Mouse (Mus musculus): ENCODE data around the gene Asphd2. TPM values are rescaled to one million over a fixed set of nuclear protein-coding genes. Genes with fewer than 3 reads are reported as not detected.

The Asphd2 gene
- polyA plus RNA-seq, 1 experiment = 6.7 TPM

DNA sequence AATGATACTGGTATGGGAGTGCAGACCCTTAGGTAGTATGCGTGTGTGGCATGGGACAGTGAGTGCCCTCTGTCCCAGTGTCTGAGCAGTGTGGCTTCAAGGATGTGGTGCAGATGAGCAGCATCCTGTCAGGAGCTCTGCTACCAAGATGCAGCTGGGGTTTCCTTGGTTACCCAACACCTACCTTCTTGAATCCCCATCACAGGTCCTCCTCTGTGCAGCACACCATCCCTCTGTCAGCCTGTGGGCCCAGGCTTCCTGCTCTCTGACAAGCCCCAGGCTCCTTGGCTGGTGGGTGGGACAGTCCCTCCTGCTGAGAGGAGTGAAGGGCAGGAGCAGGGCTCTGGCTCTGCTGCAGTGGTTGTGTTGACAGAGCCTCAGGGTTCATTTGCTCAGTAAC lies 17.3 kb downstream of the Asphd2 start:
- no peaks in the 10 kb centered on the region for H3K27me3 ChIP-seq (ENCODE audit: control insufficient read depth, insufficient read depth, low read length, poor library complexity, severe bottlenecking)
- H3K27ac ChIP-seq (ENCODE audit: insufficient read depth, low read length) = no peak overlapping the region

DNA sequence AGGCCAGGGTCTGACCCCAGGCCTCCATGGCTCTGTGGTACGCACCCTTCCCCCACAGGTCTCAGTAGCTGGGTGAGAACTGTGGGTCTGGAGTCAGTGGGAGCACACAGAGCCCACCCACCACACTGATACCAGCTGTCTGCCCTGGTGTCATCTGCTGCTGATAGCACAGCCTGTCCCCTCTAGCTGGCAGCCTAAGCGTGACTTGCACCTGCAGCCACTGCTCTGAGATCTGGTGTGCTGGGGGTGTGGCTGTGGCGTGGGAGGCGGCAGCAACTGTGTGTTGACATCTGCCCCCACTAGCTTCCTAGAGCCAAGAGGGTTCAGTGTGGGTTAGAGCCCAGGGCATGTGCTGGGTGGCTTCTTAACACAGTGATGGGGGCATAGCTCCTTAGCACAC lies 18.6 kb downstream of the Asphd2 start:
- TF ChIP-seq POLR2A (IDR thresholded peaks at IDR 0.05; ENCODE audit: insufficient read depth, low read length) = no peak
- Histone ChIP-seq H3K4me3 (ENCODE audit: low read depth, low read length) (no peak overlapping the region), H3K9ac (ENCODE audit: low read depth, poor library complexity, severe bottlenecking) (no peak overlapping the region), H3K27me3 (ENCODE audit: control insufficient read depth, insufficient read depth, low read length, poor library complexity, severe bottlenecking) (no peaks in the 10 kb centered on the region), H3K36me3 (ENCODE audit: control insufficient read depth, insufficient read depth, low read length, poor library complexity, severe bottlenecking) (no peaks in the 10 kb centered on the region), H3K4me1 (ENCODE audit: control insufficient read depth, insufficient read depth, low read length) (no peaks in the 10 kb centered on the region), H3K9me3 (replicated peaks; ENCODE audit: control insufficient read depth, insufficient read depth, low read length, poor library complexity, severe bottlenecking) (no peaks in the 10 kb centered on the region), H3K27ac (ENCODE audit: insufficient read depth, low read length) (no peak overlapping the region)

More for the DNA sequence above, 17.3 kb downstream of the Asphd2 start:
- no peak overlapping the region for H3K4me3 ChIP-seq (ENCODE audit: low read depth, low read length)
- no peak overlapping the region for H3K9ac ChIP-seq (ENCODE audit: low read depth, poor library complexity, severe bottlenecking)
- no peaks in the 10 kb centered on the region for H3K36me3 ChIP-seq (ENCODE audit: control insufficient read depth, insufficient read depth, low read length, poor library complexity, severe bottlenecking)
- no peaks in the 10 kb centered on the region for H3K4me1 ChIP-seq (ENCODE audit: control insufficient read depth, insufficient read depth, low read length)
- TF ChIP-seq POLR2A (IDR thresholded peaks at IDR 0.05; ENCODE audit: insufficient read depth, low read length) (no peak), EP300 (IDR thresholded peaks at IDR 0.05; ENCODE audit: insufficient read depth, low read depth, low read length) (no peak), CTCF (IDR thresholded peaks at IDR 0.05; ENCODE audit: low read depth, low read length) (no peak)
- no peaks in the 10 kb centered on the region for H3K9me3 ChIP-seq (replicated peaks; ENCODE audit: control insufficient read depth, insufficient read depth, low read length, poor library complexity, severe bottlenecking)

DNA sequence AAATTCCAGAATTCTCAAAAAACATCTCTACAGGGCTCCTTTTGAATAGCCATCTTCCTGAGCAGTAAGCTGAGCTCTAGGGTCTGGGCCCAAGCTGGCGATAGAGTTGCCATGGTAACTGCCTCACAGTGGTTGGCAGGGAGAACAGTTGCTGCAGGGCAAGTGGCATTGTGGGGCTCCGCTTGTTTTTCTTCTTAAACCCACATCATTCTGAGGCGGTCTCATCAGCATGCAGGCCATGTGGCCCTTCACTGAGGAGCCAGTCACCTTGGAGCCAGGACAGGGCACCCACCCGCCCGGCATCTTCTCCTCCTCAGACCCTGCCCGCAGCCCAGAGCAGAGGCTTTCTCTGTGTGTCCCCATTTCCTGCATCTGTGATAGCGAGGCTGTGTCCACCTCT lies 22.7 kb downstream of the Asphd2 start:
- Histone ChIP-seq H3K9me3 (replicated peaks; ENCODE audit: control insufficient read depth, insufficient read depth, low read length, poor library complexity, severe bottlenecking) (no peaks in the 10 kb centered on the region), H3K27ac (ENCODE audit: insufficient read depth, low read length) (no peak overlapping the region), H3K9ac (ENCODE audit: low read depth, poor library complexity, severe bottlenecking) (no peak overlapping the region), H3K27me3 (ENCODE audit: control insufficient read depth, insufficient read depth, low read length, poor library complexity, severe bottlenecking) (no peaks in the 10 kb centered on the region), H3K36me3 (ENCODE audit: control insufficient read depth, insufficient read depth, low read length, poor library complexity, severe bottlenecking) (no peaks in the 10 kb centered on the region), H3K4me1 (ENCODE audit: control insufficient read depth, insufficient read depth, low read length) (no peaks in the 10 kb centered on the region), H3K4me3 (ENCODE audit: low read depth, low read length) (no peak overlapping the region)
- TF ChIP-seq CTCF (IDR thresholded peaks at IDR 0.05; ENCODE audit: low read depth, low read length) (no peak), EP300 (IDR thresholded peaks at IDR 0.05; ENCODE audit: insufficient read depth, low read depth, low read length) (no peak), POLR2A (IDR thresholded peaks at IDR 0.05; ENCODE audit: insufficient read depth, low read length) (no peak)

DNA sequence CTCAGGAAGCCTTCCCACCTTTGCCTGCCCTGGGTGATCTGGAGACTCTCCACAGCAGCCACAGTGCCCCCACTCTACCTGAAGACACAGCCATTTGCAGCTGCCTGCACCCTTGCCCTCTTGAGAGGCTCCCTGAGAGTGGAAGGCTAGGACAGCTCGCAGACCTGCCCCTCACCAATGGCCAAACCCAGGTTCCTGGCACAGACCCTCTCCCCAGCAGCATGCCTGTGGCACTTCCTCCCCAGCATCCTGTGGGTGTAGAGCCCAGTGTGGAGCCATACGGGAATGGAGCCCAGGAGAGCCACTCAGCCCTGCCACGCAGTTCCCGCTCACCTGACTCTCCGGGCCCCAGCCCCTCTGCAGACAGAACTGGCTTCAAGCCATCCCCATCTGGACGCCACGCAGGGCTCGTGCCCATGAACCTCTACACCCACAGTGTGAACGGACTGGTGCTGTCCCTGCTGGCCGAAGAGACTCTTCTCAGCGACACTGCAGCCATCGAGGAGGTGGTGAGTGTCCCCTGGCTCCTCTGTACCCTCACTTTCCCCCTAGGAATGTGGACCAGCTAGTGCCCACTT lies 24.3 kb downstream of the Asphd2 start:
- Histone ChIP-seq H3K4me1 (ENCODE audit: control insufficient read depth, insufficient read depth, low read length) (no peaks in the 10 kb centered on the region), H3K36me3 (ENCODE audit: control insufficient read depth, insufficient read depth, low read length, poor library complexity, severe bottlenecking) (no peaks in the 10 kb centered on the region), H3K27me3 (ENCODE audit: control insufficient read depth, insufficient read depth, low read length, poor library complexity, severe bottlenecking) (no peaks in the 10 kb centered on the region), H3K4me3 (ENCODE audit: low read depth, low read length) (no peak overlapping the region), H3K9me3 (replicated peaks; ENCODE audit: control insufficient read depth, insufficient read depth, low read length, poor library complexity, severe bottlenecking) (no peaks in the 10 kb centered on the region), H3K9ac (ENCODE audit: low read depth, poor library complexity, severe bottlenecking) (no peak overlapping the region), H3K27ac (ENCODE audit: insufficient read depth, low read length) (no peak overlapping the region)
- no peak for TF ChIP-seq EP300 (IDR thresholded peaks at IDR 0.05; ENCODE audit: insufficient read depth, low read depth, low read length)
- no peak for TF ChIP-seq CTCF (IDR thresholded peaks at IDR 0.05; ENCODE audit: low read depth, low read length)
- no peak for TF ChIP-seq POLR2A (IDR thresholded peaks at IDR 0.05; ENCODE audit: insufficient read depth, low read length)

- H3K36me3 ChIP-seq (ENCODE audit: control insufficient read depth, insufficient read depth, low read length, poor library complexity, severe bottlenecking) = no peaks in the 10 kb centered on the region
- no peaks in the 10 kb centered on the region for H3K27me3 ChIP-seq (ENCODE audit: control insufficient read depth, insufficient read depth, low read length, poor library complexity, severe bottlenecking)
- no peak overlapping the region for H3K27ac ChIP-seq (ENCODE audit: insufficient read depth, low read length)
- no peak for TF ChIP-seq EP300 (IDR thresholded peaks at IDR 0.05; ENCODE audit: insufficient read depth, low read depth, low read length)
- no peak for TF ChIP-seq POLR2A (IDR thresholded peaks at IDR 0.05; ENCODE audit: insufficient read depth, low read length)
- no peak for TF ChIP-seq CTCF (IDR thresholded peaks at IDR 0.05; ENCODE audit: low read depth, low read length)
- H3K9me3 ChIP-seq (replicated peaks; ENCODE audit: control insufficient read depth, insufficient read depth, low read length, poor library complexity, severe bottlenecking) = no peaks in the 10 kb centered on the region
- no peak overlapping the region for H3K9ac ChIP-seq (ENCODE audit: low read depth, poor library complexity, severe bottlenecking)
- no peak overlapping the region for H3K4me3 ChIP-seq (ENCODE audit: low read depth, low read length)
- no peaks in the 10 kb centered on the region for H3K4me1 ChIP-seq (ENCODE audit: control insufficient read depth, insufficient read depth, low read length)
Measured at GRCm38 (mm10) chr5:112369326-112369725, 25.3 kb downstream of the Asphd2 start.

DNA sequence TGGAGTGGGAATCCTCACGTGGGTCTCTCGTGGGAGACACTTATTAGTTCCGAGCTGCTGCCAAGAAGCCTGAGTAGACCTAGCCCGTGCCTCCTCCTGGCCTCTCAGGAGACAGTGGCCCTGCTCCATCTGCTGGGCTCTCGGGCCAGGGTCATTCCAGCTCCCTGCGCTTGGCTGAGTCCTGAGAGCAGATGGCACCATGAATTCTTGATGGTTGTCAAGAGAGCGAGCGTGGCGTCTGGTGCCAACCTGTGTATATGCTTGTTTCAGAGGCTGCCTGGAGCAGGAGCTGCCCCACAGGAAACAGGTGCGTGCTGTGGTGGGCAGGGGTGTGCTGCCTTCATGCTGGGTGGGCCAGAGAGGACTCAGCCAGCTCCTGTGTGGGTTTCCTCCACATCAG lies 26.0 kb downstream of the Asphd2 start:
- no peak overlapping the region for H3K9ac ChIP-seq (ENCODE audit: low read depth, poor library complexity, severe bottlenecking)
- no peaks in the 10 kb centered on the region for H3K36me3 ChIP-seq (ENCODE audit: control insufficient read depth, insufficient read depth, low read length, poor library complexity, severe bottlenecking)
- TF ChIP-seq POLR2A (IDR thresholded peaks at IDR 0.05; ENCODE audit: insufficient read depth, low read length) = no peak
- H3K27ac ChIP-seq (ENCODE audit: insufficient read depth, low read length) = no peak overlapping the region
- no peak overlapping the region for H3K4me3 ChIP-seq (ENCODE audit: low read depth, low read length)
- no peaks in the 10 kb centered on the region for H3K9me3 ChIP-seq (replicated peaks; ENCODE audit: control insufficient read depth, insufficient read depth, low read length, poor library complexity, severe bottlenecking)
- no peaks in the 10 kb centered on the region for H3K4me1 ChIP-seq (ENCODE audit: control insufficient read depth, insufficient read depth, low read length)
- H3K27me3 ChIP-seq (ENCODE audit: control insufficient read depth, insufficient read depth, low read length, poor library complexity, severe bottlenecking) = no peaks in the 10 kb centered on the region
